Mouse (Mus musculus): ENCODE data around the gene Taok3.

- TF ChIP-seq CTCF (IDR thresholded peaks at IDR 0.05; ENCODE audit: extremely low read depth, insufficient read depth, low read length) (no peak), POLR2A (IDR thresholded peaks at IDR 0.05; ENCODE audit: extremely low read depth, insufficient read depth, low read length) (no peak)
Measured at GRCm38 (mm10) chr5:117178486-117178885, 58.6 kb downstream of the Taok3 start.
